Mouse (Mus musculus) adrenal gland, postnatal 14 days (tissue): ENCODE results near the gene Wfs1. TPM values are rescaled to one million over a fixed set of nuclear protein-coding genes. Genes with fewer than 3 reads are reported as not detected.
"Not testable (repeated sequence)": the region's sequence is repeated elsewhere in the genome, so short reads cannot be mapped to it uniquely, and the experiment has no call there.

Experiments used
- DNase-seq: peaks from one replicate; pipeline ENCODE4 v3.0.0; 2021; ENCODE audit warnings: mixed read lengths
- total RNA-seq: library from RNA; stranded (reverse); gene quantifications from 2 replicates; pipeline ENCODE4 v1.2.3, GENCODE M21; 2021

The Wfs1 gene
- total RNA-seq, 1 experiment from 2014 or later, result 24.3 TPM

- DNase-seq, result no peak
Observed at GRCm38 (mm10) chr5:36988124-36988780, 753 bp downstream of the Wfs1 start.

- no peak for DNase-seq
Observed at GRCm38 (mm10) chr5:36986617-36987016, 2.4 kb downstream of the Wfs1 start.

- DNase-seq, result peak; percentile 38
Observed at GRCm38 (mm10) chr5:36982271-36982670, 6.7 kb downstream of the Wfs1 start.

- DNase-seq, result no peak
Observed at GRCm38 (mm10) chr5:36979631-36980030, 9.4 kb downstream of the Wfs1 start.

GRCm38 (mm10) chr5:36979001-36979400 is 10.0 kb downstream of the Wfs1 start:
- DNase-seq, result no peak

GRCm38 (mm10) chr5:36977809-36978208 is 11.2 kb downstream of the Wfs1 start:
- DNase-seq, result no peak

GRCm38 (mm10) chr5:36975336-36975735 is 13.7 kb downstream of the Wfs1 start:
- DNase-seq, result no peak

GRCm38 (mm10) chr5:36971587-36971986 is 17.4 kb downstream of the Wfs1 start:
- no peak for DNase-seq

- DNase-seq, result peak; percentile 43
Observed at GRCm38 (mm10) chr5:36960501-36960900, 28.5 kb downstream of the Wfs1 start.

GRCm38 (mm10) chr5:36958837-36959236 is 30.2 kb downstream of the Wfs1 start:
- DNase-seq, result peak; percentile 82

- DNase-seq, result peak; percentile 60
Observed at GRCm38 (mm10) chr5:36955366-36955765, 33.6 kb downstream of the Wfs1 start.

- no peak for DNase-seq
Observed at GRCm38 (mm10) chr5:36952311-36952710, 36.7 kb downstream of the Wfs1 start.

GRCm38 (mm10) chr5:36950871-36951270 is 38.1 kb downstream of the Wfs1 start:
- peak; percentile 49 for DNase-seq

GRCm38 (mm10) chr5:36948831-36949230 is 40.2 kb downstream of the Wfs1 start:
- peak; percentile 87 for DNase-seq

GRCm38 (mm10) chr5:36946445-36946844 is 42.6 kb downstream of the Wfs1 start:
- peak; percentile 75 for DNase-seq

GRCm38 (mm10) chr5:36945713-36946112 is 43.3 kb downstream of the Wfs1 start:
- no peak for DNase-seq

GRCm38 (mm10) chr5:36945102-36945701 is 43.8 kb downstream of the Wfs1 start:
- DNase-seq, result no peak

GRCm38 (mm10) chr5:36944552-36944951 is 44.5 kb downstream of the Wfs1 start:
- no peak for DNase-seq

- DNase-seq, result no peak
Observed at GRCm38 (mm10) chr5:36942446-36942845, 46.6 kb downstream of the Wfs1 start.

GRCm38 (mm10) chr5:36938991-36939390 is 50.0 kb downstream of the Wfs1 start:
- DNase-seq, result not testable (repeated sequence)

GRCm38 (mm10) chr5:36938021-36938420 is 51.0 kb downstream of the Wfs1 start:
- no peak for DNase-seq

GRCm38 (mm10) chr5:36936548-36936947 is 52.5 kb downstream of the Wfs1 start:
- peak; percentile 44 for DNase-seq

GRCm38 (mm10) chr5:36935486-36936473 is 53.2 kb downstream of the Wfs1 start:
- peak; percentile 51 for DNase-seq
